23 mouse cellular contexts compared by ENCODE assay signal in the genomic region with DNA sequence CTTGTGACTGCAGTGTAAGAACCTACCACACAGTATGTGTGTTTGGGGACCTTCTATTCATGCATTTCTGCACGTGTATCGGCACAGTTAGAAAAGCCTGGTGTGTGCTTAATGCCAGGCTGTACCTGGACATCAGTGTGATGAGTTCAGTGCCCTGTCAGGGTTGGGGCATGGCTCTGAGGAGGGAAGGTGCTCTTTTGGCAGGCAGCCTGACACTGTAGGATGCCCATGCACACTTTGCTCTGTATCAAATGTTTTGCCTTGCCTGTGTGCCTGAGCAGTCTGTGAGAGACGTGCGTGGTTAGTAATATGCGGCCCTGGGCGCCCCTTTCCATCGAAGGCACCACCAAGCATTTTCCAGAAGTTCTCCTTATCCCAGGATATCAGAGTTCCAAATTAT.
"Had no signal": no experiment of that assay in that cellular context is flagged by ENCODE, and none has a peak within 500 bp of the region (broad histone marks: within the 10 kb centered on the region; RNA-seq: fewer than 3 reads in every experiment).

No protein-coding gene starts in this region.

- H3K9ac ChIP-seq: kidney, embryonic 15.5 days; limb, embryonic 12.5 days; liver, embryonic 14.5 days; liver, postnatal 0 days; lung, embryonic 14.5 days; midbrain, embryonic 12.5 days; midbrain, embryonic 15.5 days; neural tube, embryonic 12.5 days; neural tube, embryonic 15.5 days had no signal

- H3K4me2 ChIP-seq: kidney, embryonic 15.5 days; limb, embryonic 12.5 days; liver, embryonic 11.5 days; lung, embryonic 14.5 days; midbrain, embryonic 12.5 days; midbrain, embryonic 15.5 days; neural tube, embryonic 12.5 days; neural tube, embryonic 15.5 days had no signal

- H3K4me3 ChIP-seq: kidney, embryonic 15.5 days; left cerebral cortex, adult 2 months; limb, embryonic 12.5 days; midbrain, embryonic 12.5 days; midbrain, embryonic 15.5 days; neural tube, embryonic 12.5 days; neural tube, embryonic 15.5 days had no signal

- H3K27ac ChIP-seq: kidney, embryonic 15.5 days; left cerebral cortex, adult 2 months; liver, embryonic 14.5 days; macrophage; midbrain, embryonic 12.5 days; midbrain, embryonic 15.5 days; neural tube, embryonic 12.5 days; neural tube, embryonic 15.5 days; stomach, postnatal 0 days had no signal

- H3K9me3 ChIP-seq: kidney, embryonic 15.5 days; limb, embryonic 12.5 days; midbrain, embryonic 12.5 days; midbrain, embryonic 15.5 days; neural tube, embryonic 12.5 days; neural tube, embryonic 15.5 days had no signal

- DNase-seq: kidney, postnatal 10 days; kidney, postnatal 36 days; layer of hippocampus, postnatal 36 days; liver, postnatal 0 days; lung, embryonic 14.5 days; right cerebral cortex, adult 18-20 months; right cerebral cortex, postnatal 14 days; right cerebral cortex, postnatal 4 days; thymus, adult 2 months; thymus, postnatal 14 days; thymus, postnatal 4 days had no signal

- H3K27me3 ChIP-seq: kidney, embryonic 15.5 days; limb, embryonic 12.5 days; midbrain, embryonic 12.5 days; midbrain, embryonic 15.5 days; neural tube, embryonic 12.5 days; neural tube, embryonic 15.5 days had no signal

- H3K36me3 ChIP-seq: kidney, embryonic 15.5 days; limb, embryonic 12.5 days; midbrain, embryonic 12.5 days; midbrain, embryonic 15.5 days; neural tube, embryonic 15.5 days had no signal

- ATAC-seq: liver, postnatal 0 days; lung, postnatal 0 days; midbrain, embryonic 15.5 days had no signal
